In the genomic region with DNA sequence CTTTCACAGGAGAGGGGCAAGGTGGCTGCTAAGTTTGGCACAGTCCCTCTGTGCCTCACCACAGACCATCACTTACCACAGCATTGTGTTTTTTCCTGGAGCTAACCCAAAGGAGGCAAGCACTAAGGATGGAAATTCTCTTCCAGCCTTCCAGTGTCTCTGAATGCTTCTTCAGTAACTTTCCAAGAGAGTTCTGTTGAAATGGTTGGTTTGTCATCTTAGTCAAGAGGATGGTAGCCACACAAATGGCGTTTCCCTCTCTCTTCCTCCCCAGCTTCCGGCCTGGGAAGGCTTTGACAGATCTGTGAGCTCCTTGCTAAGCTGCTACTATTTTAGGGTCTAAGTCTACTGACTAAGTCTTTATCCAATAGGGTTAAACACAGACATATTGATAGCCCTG, we compare ENCODE assay signal across 9 mouse cellular contexts. TPM values are rescaled to one million over a fixed set of nuclear protein-coding genes. Genes with fewer than 3 reads are reported as not detected.
DNase-seq lines count a peak whose midpoint lies in the region; ATAC-seq and TF ChIP-seq lines count a peak whose summit lies in the region.
"Had no signal": no experiment of that assay in that cellular context is flagged by ENCODE, and none has a peak within 500 bp of the region (broad histone marks: within the 10 kb centered on the region; RNA-seq: fewer than 3 reads in every experiment).

A gene (minus strand): TSS at position 247 of the 400 bp plus-strand sequence.

- no peak within 1 kb of the TSS for H3K9ac ChIP-seq in kidney, postnatal 0 days (ENCODE audit: low read depth, low read length)
- H3K9ac ChIP-seq in kidney, embryonic 14.5 days (ENCODE audit: low read depth, low read length) = no peak within 1 kb of the TSS
- H3K9ac ChIP-seq in embryonic facial prominence, embryonic 12.5 days = no peak within 1 kb of the TSS
- H3K9ac ChIP-seq in forebrain, embryonic 12.5 days = peak within 1 kb of the TSS; percentile 90; the same call in 1 of the 2 replicates
- no peak within 1 kb of the TSS for H3K9ac ChIP-seq in limb, embryonic 15.5 days

- DNase-seq in kidney, postnatal 0 days (ENCODE audit: low spot score) = no peak
- DNase-seq in urinary bladder, postnatal 25 days (ENCODE audit: low spot score) = no peak
- DNase-seq in thymus, postnatal 14 days = no peak
- DNase-seq: left cerebral cortex, postnatal 4 days; spleen, adult 18-20 months had no signal

- no peak for ATAC-seq in kidney, postnatal 0 days (replicated peaks; ENCODE audit: low FRiP score, low read depth)
- no peak for ATAC-seq in kidney, embryonic 14.5 days (ENCODE audit: low FRiP score, low TSS enrichment)
- ATAC-seq in embryonic facial prominence, embryonic 12.5 days (ENCODE audit: insufficient number of reproducible peaks, insufficient read depth, low FRiP score, low TSS enrichment) = no peak
- no peak for ATAC-seq in forebrain, embryonic 12.5 days (ENCODE audit: low FRiP score)
- no peak for ATAC-seq in limb, embryonic 15.5 days (ENCODE audit: insufficient number of reproducible peaks, low FRiP score, low TSS enrichment, low read depth)

- peaks cover 32% of the 10 kb centered on the region for H3K4me1 ChIP-seq in kidney, postnatal 0 days (replicated peaks; ENCODE audit: insufficient read depth, low read length)
- H3K4me1 ChIP-seq in kidney, embryonic 14.5 days (ENCODE audit: control insufficient read depth, insufficient read depth, low read length) = peaks cover 57% of the 10 kb centered on the region
- peaks cover 57% of the 10 kb centered on the region for H3K4me1 ChIP-seq in embryonic facial prominence, embryonic 12.5 days
- peaks cover 88% of the 10 kb centered on the region for H3K4me1 ChIP-seq in forebrain, embryonic 12.5 days
- peaks cover 34% of the 10 kb centered on the region for H3K4me1 ChIP-seq in limb, embryonic 15.5 days

- no peak within 1 kb of the TSS for H3K27ac ChIP-seq in kidney, postnatal 0 days
- H3K27ac ChIP-seq in kidney, embryonic 14.5 days (ENCODE audit: low read depth, low read length) = no peak within 1 kb of the TSS; the same call in 1 of the 2 replicates
- H3K27ac ChIP-seq in embryonic facial prominence, embryonic 12.5 days = no peak within 1 kb of the TSS
- no peak within 1 kb of the TSS for H3K27ac ChIP-seq in forebrain, embryonic 12.5 days
- H3K27ac ChIP-seq in limb, embryonic 15.5 days = no peak within 1 kb of the TSS

- no peaks in the 10 kb centered on the region for H3K9me3 ChIP-seq in kidney, postnatal 0 days (replicated peaks; ENCODE audit: low read length)
- H3K9me3 ChIP-seq in kidney, embryonic 14.5 days (ENCODE audit: control insufficient read depth, low read length) = no peaks in the 10 kb centered on the region
- no peaks in the 10 kb centered on the region for H3K9me3 ChIP-seq in embryonic facial prominence, embryonic 12.5 days
- H3K9me3 ChIP-seq in forebrain, embryonic 12.5 days = no peaks in the 10 kb centered on the region
- no peaks in the 10 kb centered on the region for H3K9me3 ChIP-seq in limb, embryonic 15.5 days

- TF ChIP-seq CTCF in kidney, postnatal 0 days (IDR thresholded peaks at IDR 0.05; ENCODE audit: low read depth) = no peak

- H3K4me3 ChIP-seq in kidney, postnatal 0 days (replicated peaks; ENCODE audit: low read depth, low read length) = no peak within 1 kb of the TSS
- no peak within 1 kb of the TSS for H3K4me3 ChIP-seq in kidney, embryonic 14.5 days (ENCODE audit: low read length)
- H3K4me3 ChIP-seq in embryonic facial prominence, embryonic 12.5 days = no peak within 1 kb of the TSS
- H3K4me3 ChIP-seq in forebrain, embryonic 12.5 days (replicated peaks) = no peak within 1 kb of the TSS
- no peak within 1 kb of the TSS for H3K4me3 ChIP-seq in limb, embryonic 15.5 days

- WGBS in kidney, postnatal 0 days = 76% methylated on average over 2 of the region's 2 CpGs
- 81% methylated on average over 2 of the region's 2 CpGs for WGBS in kidney, embryonic 14.5 days
- WGBS in embryonic facial prominence, embryonic 12.5 days = 38% methylated on average over 2 of the region's 2 CpGs
- WGBS in forebrain, embryonic 12.5 days = 56% methylated on average over 2 of the region's 2 CpGs
- WGBS in limb, embryonic 15.5 days = 79% methylated on average over 2 of the region's 2 CpGs

- no peaks in the 10 kb centered on the region for H3K27me3 ChIP-seq in kidney, postnatal 0 days (ENCODE audit: insufficient read depth, low read length)
- no peaks in the 10 kb centered on the region for H3K27me3 ChIP-seq in kidney, embryonic 14.5 days (ENCODE audit: control insufficient read depth, insufficient read depth, low read length)
- H3K27me3 ChIP-seq in embryonic facial prominence, embryonic 12.5 days = no peaks in the 10 kb centered on the region
- no peaks in the 10 kb centered on the region for H3K27me3 ChIP-seq in forebrain, embryonic 12.5 days
- H3K27me3 ChIP-seq in limb, embryonic 15.5 days = no peaks in the 10 kb centered on the region

- H3K36me3 ChIP-seq in kidney, postnatal 0 days (ENCODE audit: insufficient read depth, low read length) = no peaks in the 10 kb centered on the region
- H3K36me3 ChIP-seq in kidney, embryonic 14.5 days (ENCODE audit: control insufficient read depth, insufficient read depth, low read length) = no peaks in the 10 kb centered on the region
- no peaks in the 10 kb centered on the region for H3K36me3 ChIP-seq in embryonic facial prominence, embryonic 12.5 days
- H3K36me3 ChIP-seq in forebrain, embryonic 12.5 days (replicated peaks) = no peaks in the 10 kb centered on the region; the same call in 1 of the 2 replicates
- H3K36me3 ChIP-seq in limb, embryonic 15.5 days = no peaks in the 10 kb centered on the region

- no peak within 1 kb of the TSS for H3K4me2 ChIP-seq in kidney, postnatal 0 days (ENCODE audit: low read length)
- H3K4me2 ChIP-seq in kidney, embryonic 14.5 days (replicated peaks; ENCODE audit: low read depth, low read length) = no peak within 1 kb of the TSS
- no peak within 1 kb of the TSS for H3K4me2 ChIP-seq in embryonic facial prominence, embryonic 12.5 days (replicated peaks)
- peak within 1 kb of the TSS; percentile 85 for H3K4me2 ChIP-seq in forebrain, embryonic 12.5 days
- no peak within 1 kb of the TSS for H3K4me2 ChIP-seq in limb, embryonic 15.5 days

RNA-seq across cellular contexts. Expression of the gene that starts here (rescaled TPM):
- polyA plus RNA-seq in kidney, postnatal 0 days (2015; fragmentation: Nextera tagmentation; extraction: Ambion mirVana) = 14.9 and 17.9 TPM in 2 replicates
- 9.4 and 10.0 TPM in 2 replicates for polyA plus RNA-seq in kidney, embryonic 14.5 days (2014; fragmentation: Nextera tagmentation; extraction: Ambion mirVana)
- 16.4 and 18.7 TPM in 2 replicates for polyA plus RNA-seq in embryonic facial prominence, embryonic 12.5 days (2016; fragmentation: Nextera tagmentation; extraction: Ambion mirVana)
- 20.9 and 22.0 TPM in 2 replicates for polyA plus RNA-seq in forebrain, embryonic 12.5 days (2016; fragmentation: Nextera tagmentation; extraction: Ambion mirVana)
- 13.0 and 16.8 TPM in 2 replicates for polyA plus RNA-seq in limb, embryonic 15.5 days (2015; fragmentation: Nextera tagmentation; extraction: Ambion mirVana)
